Mouse (Mus musculus): ENCODE results near the gene Klrc3.
A peak's percentile ranks its signal among the peaks of the same experiment; 100 is the strongest.
"Not testable (repeated sequence)": the region's sequence is repeated elsewhere in the genome, so short reads cannot be mapped to it uniquely, and the experiment has no call there.

The Klrc3 gene

GRCm38 (mm10) chr6:129643237-129643636 is at the start of gene Klrc3:
Gene Klrc3 (minus strand): TSS chr6:129643337.
- not testable (repeated sequence) for DNase-seq (ENCODE audit: low spot score in 2 of 2)

DNA sequence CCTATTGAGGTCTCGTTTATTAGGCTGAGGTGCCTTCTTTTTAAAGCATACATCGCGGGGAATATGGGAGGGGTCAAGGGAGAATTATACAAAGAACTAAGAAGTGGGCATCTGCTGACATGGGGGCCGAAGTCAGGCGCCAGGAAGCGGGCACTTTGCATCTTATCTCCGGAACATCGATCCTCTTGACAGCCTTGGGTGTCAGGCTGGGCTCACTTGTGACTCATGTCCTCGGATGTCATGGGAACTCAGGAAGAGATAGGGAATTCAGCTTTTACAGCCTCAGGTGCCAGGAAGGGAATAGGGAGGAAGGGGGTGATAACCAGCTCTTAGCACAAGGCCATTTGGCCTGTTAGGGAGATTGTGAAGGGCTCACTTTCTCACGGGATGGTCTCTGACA is 48.3 kb upstream of the Klrc3 start:
- not testable (repeated sequence) for DNase-seq (ENCODE audit: low spot score in 2 of 2)

DNA sequence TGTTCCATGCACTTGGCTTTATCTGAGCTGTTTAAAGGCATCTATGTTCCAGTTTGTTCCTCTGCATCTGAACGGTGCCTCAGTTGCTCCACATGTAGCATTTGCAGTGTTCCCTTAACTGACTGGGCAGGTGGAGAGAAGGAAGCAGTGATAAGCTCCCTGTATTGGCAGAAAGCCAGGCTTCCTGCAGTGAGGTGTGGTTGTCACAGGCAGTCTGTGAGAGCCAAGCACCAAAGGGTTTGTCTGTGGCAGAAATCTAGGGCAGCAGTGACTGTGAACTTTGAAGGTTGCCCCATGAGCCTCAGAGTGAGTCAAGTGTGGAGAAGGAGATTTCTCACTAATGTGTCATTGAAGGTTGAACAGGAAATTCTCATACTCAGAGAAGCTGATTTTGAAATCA is 37.2 kb upstream of the Klrc3 start:
- peak; percentile 1 for DNase-seq (ENCODE audit: low spot score in 2 of 2)

DNA sequence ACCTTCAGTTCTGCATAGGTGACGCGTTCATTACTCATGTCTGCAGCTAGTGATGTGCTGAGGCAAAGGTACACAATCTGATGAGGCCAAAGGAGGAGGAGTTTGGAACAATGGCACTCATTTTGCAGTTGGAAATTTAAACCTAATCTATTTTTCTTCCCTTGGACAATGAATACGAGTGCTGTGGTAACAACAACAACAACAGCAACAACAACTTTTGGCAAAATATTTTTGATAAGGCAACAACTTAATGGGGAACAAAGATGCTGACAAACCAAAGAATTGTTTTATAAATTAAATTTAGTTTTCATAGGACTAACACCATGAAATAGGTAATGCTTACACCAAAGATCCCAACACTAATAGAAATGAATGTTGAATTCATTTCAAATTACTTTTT is 35.7 kb upstream of the Klrc3 start, which contains the start of gene Klrc1:
Gene Klrc1, minus strand, starts transcription at position 101 of the 400 bp plus-strand sequence.
- no peak for DNase-seq (ENCODE audit: low spot score in 2 of 2)

- DNase-seq (ENCODE audit: low spot score in 2 of 2), result not testable (repeated sequence)
Measured at GRCm38 (mm10) chr6:129661301-129661700, 18.2 kb upstream of the Klrc3 start.

DNA sequence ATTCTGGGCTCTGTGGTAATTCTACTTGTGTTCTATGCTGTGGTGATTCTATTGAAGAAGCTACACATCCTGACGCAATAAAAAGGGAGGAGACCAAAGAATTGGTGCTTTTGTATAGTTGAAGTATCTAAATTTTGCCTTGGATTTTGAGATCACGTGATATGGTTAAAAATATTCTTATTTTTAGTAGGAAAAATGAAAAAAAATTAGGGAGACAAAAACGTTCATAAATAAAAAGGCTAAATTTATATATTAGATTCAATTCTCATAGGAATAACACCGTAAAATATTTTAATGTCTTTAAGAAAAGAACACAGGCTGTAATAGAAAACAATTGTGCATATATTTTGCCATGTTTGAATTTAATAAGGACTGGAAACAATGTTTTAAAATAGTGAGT is 17.5 kb upstream of the Klrc3 start, which contains the start of gene Klrc2:
Gene Klrc2, minus strand, starts transcription at position 101 of the 400 bp plus-strand sequence.
- not testable (repeated sequence) for DNase-seq (ENCODE audit: low spot score in 2 of 2)

DNA sequence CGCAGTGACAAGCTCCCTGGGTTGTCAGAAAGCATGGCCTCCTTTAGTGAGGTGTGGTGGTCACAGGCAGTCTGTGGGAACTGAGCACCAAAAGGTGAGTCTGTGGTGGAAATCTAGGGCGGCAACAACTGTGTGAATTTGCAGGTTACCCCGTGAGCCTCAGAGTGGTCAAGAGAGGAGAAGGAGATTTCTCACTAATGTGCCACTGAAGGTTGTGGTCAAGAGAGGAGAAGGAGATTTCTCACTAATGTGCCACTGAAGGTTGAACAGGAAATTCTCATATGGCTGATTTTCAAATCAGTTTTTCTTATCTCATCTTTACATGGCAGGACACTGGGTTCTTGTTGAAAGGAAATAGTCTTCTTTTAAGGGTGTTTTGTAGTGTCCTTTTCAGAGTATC is 917 bp upstream of the Klrc3 start:
- DNase-seq (ENCODE audit: low spot score in 2 of 2), result not testable (repeated sequence)

DNA sequence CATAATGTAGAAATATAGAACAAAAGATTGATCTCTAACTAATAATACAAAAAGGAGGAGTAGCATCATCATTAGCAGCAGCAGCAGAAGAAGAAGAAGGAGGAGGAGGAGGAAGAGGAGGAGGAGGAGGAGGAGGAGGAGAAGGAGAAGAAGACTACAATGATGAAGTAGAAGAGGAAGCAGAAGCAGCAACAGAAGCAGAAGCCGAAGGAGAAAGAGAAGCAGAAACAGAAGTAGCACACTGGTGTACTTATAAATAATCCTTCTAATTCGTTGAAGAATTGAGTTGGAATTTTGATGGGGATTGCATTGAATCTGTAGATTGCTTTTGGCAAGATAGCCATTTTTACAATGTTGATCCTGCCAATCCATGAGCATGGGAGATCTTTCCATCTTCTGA is 12.1 kb downstream of the Klrc3 start:
- not testable (repeated sequence) for DNase-seq (ENCODE audit: low spot score in 2 of 2)

GRCm38 (mm10) chr6:129623735-129624134 is 19.4 kb downstream of the Klrc3 start, which contains the start of gene Klrk1:
Gene Klrk1 (minus strand): TSS chr6:129623864.
- DNase-seq (ENCODE audit: low spot score in 2 of 2), result no peak

- no peak for DNase-seq (ENCODE audit: low spot score in 2 of 2)
Measured at GRCm38 (mm10) chr6:129608372-129608771, 34.8 kb downstream of the Klrc3 start.

DNA sequence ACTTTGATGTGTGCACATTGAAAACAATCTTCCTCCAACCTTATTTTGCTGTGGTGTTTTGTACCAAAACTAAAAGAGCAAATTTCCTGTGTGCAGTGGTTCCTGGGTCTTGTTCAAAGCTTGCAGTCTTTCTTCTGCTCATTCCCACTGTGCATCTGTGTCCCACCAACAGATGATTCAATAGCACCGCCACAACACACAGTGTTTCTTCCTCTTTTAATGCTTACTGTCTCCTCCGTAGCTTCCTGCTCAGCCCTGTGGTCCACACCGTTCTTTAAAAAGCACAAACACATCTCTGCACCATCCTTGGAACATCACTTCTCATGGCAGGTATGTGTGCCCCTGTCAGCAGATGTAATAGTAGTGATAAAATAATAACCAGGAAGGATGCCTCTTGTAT is 51.6 kb downstream of the Klrc3 start, which contains the start of gene Klrd1:
Gene Klrd1, plus strand, starts transcription at position 275 of the 400 bp plus-strand sequence.
- no peak for DNase-seq (ENCODE audit: low spot score in 2 of 2)

Data from urinary bladder, postnatal 36 days (tissue).